Mouse (Mus musculus) lung, embryonic 16.5 days (tissue): ENCODE data around the gene Lama2. TPM values are rescaled to one million over a fixed set of nuclear protein-coding genes. Genes with fewer than 3 reads are reported as not detected.
A peak's percentile ranks its signal among the peaks of the same experiment; 100 is the strongest.

Experiments
- ATAC-seq: fragments of 200-750 bp; cut with Nextera tagmentation; 2 replicates; pipeline ENCODE4 v1.8.0; 2017; ENCODE audit warnings: low read depth, mild to moderate bottlenecking, moderate library complexity
- H3K27ac ChIP-seq: fragments of 300-500 bp; sonication (generic); 2 replicates; pipeline ENCODE4 v1.5.1; 2014; ENCODE audit warnings: mild to moderate bottlenecking, control low read depth, low read length
- H3K27me3 ChIP-seq: fragments of 300-500 bp; sonication (generic); 2 replicates; pipeline ENCODE4 v1.6.1; 2014; ENCODE audit warnings: low read depth, low read length, mixed read lengths; ENCODE audit not compliant: control insufficient read depth, insufficient read depth
- H3K36me3 ChIP-seq: fragments of 300-500 bp; sonication (generic); 2 replicates; pipeline ENCODE4 v1.6.1; 2014; ENCODE audit warnings: low read length; ENCODE audit not compliant: control insufficient read depth, insufficient read depth
- H3K4me1 ChIP-seq: fragments of 300-500 bp; sonication (generic); replicated peaks from 2 replicates; pipeline ENCODE4 v1.6.1; 2014; ENCODE audit warnings: low read length, mixed read lengths; ENCODE audit not compliant: control insufficient read depth, insufficient read depth
- H3K4me2 ChIP-seq: fragments of 300-500 bp; sonication (generic); 2 replicates; pipeline ENCODE4 v1.6.1; 2014; ENCODE audit warnings: low read depth, low read length, control low read depth
- H3K4me3 ChIP-seq: fragments of 300-500 bp; sonication (generic); 2 replicates; pipeline ENCODE4 v1.5.1; 2014; ENCODE audit warnings: mild to moderate bottlenecking, low read length, control low read depth
- H3K9ac ChIP-seq: fragments of 300-500 bp; sonication (generic); 2 replicates; pipeline ENCODE4 v1.6.1; 2014; ENCODE audit warnings: low read length, control low read depth
- H3K9me3 ChIP-seq: fragments of 300-500 bp; sonication (generic); 2 replicates; pipeline ENCODE4 v1.6.1; 2016; ENCODE audit warnings: low read length; ENCODE audit not compliant: control insufficient read depth
- WGBS: fragments of 180-500 bp; shearing (Covaris S2); extraction: QIAGEN DNeasy Blood & Tissue Kit; methylation state at CpG from one replicate; pipeline ENCODE4 v1.1.7; 2014; 5-methylcytosine and 5-hydroxymethylcytosine counted together
- polyA plus RNA-seq: library from polyadenylated mRNA; unstranded; fragments of >200 nt; fragmentation: Nextera tagmentation; extraction: Ambion mirVana; gene quantifications from 2 replicates; pipeline ENCODE4 v1.2.1, GENCODE M21; 2015

Gene Lama2
- polyA plus RNA-seq, 1 experiment from 2014 or later, result 13.6 TPM

DNA sequence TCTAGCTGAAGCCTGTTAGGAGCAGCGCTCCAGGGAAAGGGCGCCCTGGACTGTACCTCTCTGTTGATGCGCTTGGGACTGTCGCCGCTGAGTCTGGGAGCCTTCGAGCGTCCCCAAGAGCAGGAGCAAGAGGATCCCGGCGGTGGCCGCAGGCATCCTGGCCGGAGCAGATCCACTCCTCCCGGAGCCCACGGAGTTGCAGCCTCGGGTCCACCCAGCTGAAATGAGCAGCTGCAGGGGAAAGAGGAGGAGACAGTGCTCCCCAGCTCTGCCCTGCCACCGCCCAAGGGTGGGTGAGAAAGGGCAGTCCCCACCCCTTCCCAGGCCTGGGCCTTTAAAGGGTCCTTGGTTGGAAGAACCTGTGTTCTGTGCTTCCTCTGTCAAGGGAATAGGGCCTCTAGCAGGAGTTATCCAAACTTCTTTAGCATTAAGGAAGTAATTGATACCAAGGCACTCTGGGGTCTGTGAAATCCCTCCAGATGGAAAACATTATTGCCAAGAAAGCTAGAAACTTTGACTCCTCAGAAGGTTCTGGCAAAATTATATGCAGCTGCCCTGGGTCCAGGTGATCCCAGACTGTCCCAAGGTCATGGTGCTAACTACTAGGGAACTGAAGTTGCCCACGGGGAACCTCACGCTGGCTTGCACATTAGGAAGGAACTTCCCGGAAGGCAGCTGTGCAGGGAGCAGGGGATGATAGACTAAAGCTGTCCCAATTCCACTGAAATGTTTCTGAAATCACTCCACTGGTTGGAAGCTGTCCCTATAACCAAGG, 2.7 kb downstream of the Lama2 start:
- peak overlapping the region; percentile 70 for H3K9ac ChIP-seq
- H3K4me1 ChIP-seq, result peaks cover 8% of the 10 kb centered on the region; the same call in 1 of the 2 replicates
- H3K4me2 ChIP-seq, result peak overlapping the region; percentile 69
- no peaks in the 10 kb centered on the region for H3K36me3 ChIP-seq
- ATAC-seq, result peak; percentile 83
- WGBS, result 10% methylated on average over 18 of the region's 18 CpGs
- H3K9me3 ChIP-seq, result no peaks in the 10 kb centered on the region
- peak overlapping the region; percentile 66 for H3K27ac ChIP-seq
- H3K4me3 ChIP-seq, result peak overlapping the region; percentile 55
- H3K27me3 ChIP-seq, result no peaks in the 10 kb centered on the region

GRCm38 (mm10) chr10:27595675-27596074, 23.9 kb downstream of the Lama2 start:
- no peak for ATAC-seq
- Histone ChIP-seq H3K9me3 (no peaks in the 10 kb centered on the region), H3K27me3 (no peaks in the 10 kb centered on the region), H3K36me3 (no peaks in the 10 kb centered on the region), H3K9ac (no peak overlapping the region), H3K4me1 (no peaks in the 10 kb centered on the region), H3K4me2 (no peak overlapping the region), H3K4me3 (no peak overlapping the region), H3K27ac (no peak overlapping the region)
- WGBS, result 89% methylated on average over 3 of the region's 3 CpGs

DNA sequence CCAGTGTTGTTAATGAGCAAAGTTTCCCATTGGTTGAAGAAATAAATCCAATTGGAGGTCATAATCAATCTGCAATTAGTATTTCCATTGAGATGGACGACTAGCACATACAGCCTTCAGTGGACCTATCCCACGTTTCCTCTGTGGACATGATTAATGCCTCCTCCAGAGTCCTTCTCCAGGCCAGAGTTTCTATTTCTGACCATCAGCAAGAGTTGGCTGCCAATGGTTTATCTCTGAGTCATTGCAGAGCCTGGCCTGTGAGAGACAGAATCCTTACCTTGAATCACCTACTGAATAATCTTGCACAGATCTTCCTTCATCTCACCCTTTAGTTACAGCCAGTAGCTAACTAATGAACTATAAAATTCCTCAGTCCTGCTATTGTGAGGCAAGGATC, 86.3 kb downstream of the Lama2 start:
- no peaks in the 10 kb centered on the region for H3K4me1 ChIP-seq
- no peaks in the 10 kb centered on the region for H3K9me3 ChIP-seq
- H3K4me3 ChIP-seq, result no peak overlapping the region
- no peaks in the 10 kb centered on the region for H3K27me3 ChIP-seq
- WGBS, result 58% methylated on average over 2 of the region's 2 CpGs
- no peaks in the 10 kb centered on the region for H3K36me3 ChIP-seq
- no peak for ATAC-seq
- no peak overlapping the region for H3K9ac ChIP-seq
- no peak overlapping the region for H3K4me2 ChIP-seq
- no peak overlapping the region for H3K27ac ChIP-seq

- no peak for ATAC-seq
- Histone ChIP-seq H3K4me3 (no peak overlapping the region), H3K27me3 (no peaks in the 10 kb centered on the region), H3K4me1 (no peaks in the 10 kb centered on the region), H3K27ac (no peak overlapping the region), H3K9me3 (no peaks in the 10 kb centered on the region), H3K4me2 (no peak overlapping the region), H3K9ac (no peak overlapping the region), H3K36me3 (no peaks in the 10 kb centered on the region)
- 68% methylated on average over 3 of the region's 3 CpGs for WGBS
These were observed 110.6 kb downstream of the Lama2 start for GRCm38 (mm10) chr10:27508847-27509459.

DNA sequence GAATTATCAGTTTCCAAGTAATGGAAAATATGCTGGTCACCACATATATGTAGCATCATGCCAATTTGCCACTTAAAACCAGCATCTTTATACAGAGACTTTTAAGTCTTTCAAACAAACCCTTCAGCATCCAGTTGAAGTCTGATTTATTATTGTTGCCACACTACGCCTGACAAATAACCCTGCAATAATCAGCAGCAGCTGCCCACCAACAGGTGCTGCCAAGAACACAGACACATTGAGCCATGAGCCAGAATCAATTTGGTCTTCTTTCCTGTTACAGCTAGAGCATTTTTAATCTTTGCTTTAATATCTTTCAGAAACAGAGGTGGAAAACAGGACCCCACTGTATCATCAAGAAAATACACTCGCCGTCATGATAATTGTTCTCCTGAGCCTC, 118.7 kb downstream of the Lama2 start:
- H3K9ac ChIP-seq, result no peak overlapping the region
- ATAC-seq, result no peak
- H3K4me3 ChIP-seq, result no peak overlapping the region
- no peaks in the 10 kb centered on the region for H3K9me3 ChIP-seq
- H3K4me2 ChIP-seq, result no peak overlapping the region
- WGBS, result 86% methylated on average over 3 of the region's 3 CpGs
- H3K4me1 ChIP-seq, result no peaks in the 10 kb centered on the region
- H3K27me3 ChIP-seq, result no peaks in the 10 kb centered on the region
- no peak overlapping the region for H3K27ac ChIP-seq
- H3K36me3 ChIP-seq, result no peaks in the 10 kb centered on the region

DNA sequence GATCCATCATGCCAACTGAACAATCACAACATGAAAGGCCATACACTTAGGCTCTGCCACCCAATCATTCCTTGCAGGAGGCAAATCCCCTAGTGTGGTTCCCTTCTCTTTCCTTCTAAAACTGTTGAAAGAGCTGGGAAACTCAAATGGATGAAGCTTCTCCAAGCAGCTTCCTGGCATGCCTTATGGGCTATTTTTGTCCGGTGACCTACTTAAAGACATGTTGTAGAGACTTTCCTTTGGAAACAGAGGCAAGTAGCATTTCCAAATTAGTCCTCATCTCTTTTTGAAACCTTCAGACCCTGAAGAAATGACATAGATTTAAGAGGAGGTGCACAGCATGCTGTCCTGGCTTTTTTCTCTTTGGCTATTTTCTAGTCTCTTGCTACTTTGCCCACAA, 131.1 kb downstream of the Lama2 start:
- H3K4me3 ChIP-seq, result no peak overlapping the region
- H3K27me3 ChIP-seq, result no peaks in the 10 kb centered on the region
- 90% methylated on average over 1 of the region's 1 CpGs for WGBS
- H3K36me3 ChIP-seq, result no peaks in the 10 kb centered on the region
- H3K9me3 ChIP-seq, result no peaks in the 10 kb centered on the region
- H3K4me1 ChIP-seq, result no peaks in the 10 kb centered on the region
- no peak for ATAC-seq
- no peak overlapping the region for H3K27ac ChIP-seq
- no peak overlapping the region for H3K9ac ChIP-seq
- H3K4me2 ChIP-seq, result no peak overlapping the region

DNA sequence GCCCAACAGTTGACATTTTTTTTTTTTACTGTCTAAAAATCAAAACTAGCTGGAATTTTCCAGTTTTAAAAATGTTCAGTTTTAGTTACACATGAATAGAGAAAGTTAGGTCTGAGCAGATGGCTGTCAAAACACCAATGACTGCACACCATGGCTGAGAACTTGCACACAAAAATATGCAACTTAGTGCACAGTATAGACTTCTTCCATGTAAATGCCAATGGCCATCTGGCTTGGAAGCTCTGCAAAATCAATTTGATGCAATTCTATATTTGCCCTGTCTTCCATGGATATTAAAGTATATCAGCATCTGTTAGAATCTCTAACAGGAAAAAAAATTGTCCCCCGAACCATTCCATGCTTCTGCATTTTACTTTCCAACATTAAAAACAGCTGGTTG, 135.5 kb downstream of the Lama2 start:
- Histone ChIP-seq H3K27ac (no peak overlapping the region), H3K27me3 (no peaks in the 10 kb centered on the region), H3K9me3 (no peaks in the 10 kb centered on the region), H3K36me3 (no peaks in the 10 kb centered on the region), H3K4me2 (no peak overlapping the region), H3K4me1 (no peaks in the 10 kb centered on the region), H3K9ac (no peak overlapping the region), H3K4me3 (no peak overlapping the region)
- WGBS, result 77% methylated on average over 1 of the region's 1 CpGs
- no peak for ATAC-seq

DNA sequence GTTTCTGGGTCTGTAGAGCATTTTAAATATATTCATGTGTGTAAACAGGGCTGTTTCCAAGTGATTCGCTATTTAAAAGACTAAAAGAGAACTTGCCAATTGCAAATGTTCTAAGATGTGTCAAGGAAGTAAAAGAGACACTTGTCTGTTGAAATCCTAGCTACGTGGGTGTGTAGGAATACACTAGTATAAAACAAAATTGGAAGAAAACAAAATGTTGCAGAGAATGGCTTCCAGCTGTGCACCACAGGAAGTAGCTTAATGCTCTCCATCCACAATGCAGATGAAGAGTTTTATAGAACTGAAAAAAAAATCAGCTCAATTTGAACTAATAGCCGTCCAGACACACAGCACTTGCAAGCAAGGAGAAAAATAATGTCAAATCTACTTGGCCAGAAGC, 144.0 kb downstream of the Lama2 start:
- 36% methylated on average over 3 of the region's 3 CpGs for WGBS
- no peak overlapping the region for H3K4me2 ChIP-seq
- H3K4me1 ChIP-seq, result no peaks in the 10 kb centered on the region
- H3K9ac ChIP-seq, result no peak overlapping the region
- no peaks in the 10 kb centered on the region for H3K36me3 ChIP-seq
- no peak overlapping the region for H3K27ac ChIP-seq
- H3K27me3 ChIP-seq, result no peaks in the 10 kb centered on the region
- H3K4me3 ChIP-seq, result no peak overlapping the region
- no peaks in the 10 kb centered on the region for H3K9me3 ChIP-seq
- peak; percentile 65 for ATAC-seq

DNA sequence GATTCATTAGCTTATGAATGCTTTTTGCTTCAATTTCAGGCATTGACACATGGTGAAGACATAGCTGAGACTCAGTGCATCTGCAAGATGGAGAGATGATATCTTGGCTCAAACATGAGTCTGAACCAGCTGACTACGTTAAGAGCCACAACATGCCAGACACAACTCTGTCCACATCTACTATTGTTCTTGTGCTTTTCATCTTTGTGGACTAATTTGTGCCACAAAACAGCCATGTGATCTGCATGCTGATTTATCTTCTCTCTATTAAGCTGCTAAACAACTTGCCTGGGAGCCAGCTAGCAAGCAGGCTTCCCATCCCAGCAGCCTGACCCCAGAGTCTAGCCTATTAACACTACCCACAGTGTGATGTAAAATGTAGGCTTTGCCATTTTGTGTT, 151.3 kb downstream of the Lama2 start:
- H3K36me3 ChIP-seq, result no peaks in the 10 kb centered on the region
- H3K27me3 ChIP-seq, result no peaks in the 10 kb centered on the region
- H3K9ac ChIP-seq, result no peak overlapping the region
- no peak overlapping the region for H3K4me2 ChIP-seq
- no peaks in the 10 kb centered on the region for H3K4me1 ChIP-seq
- H3K9me3 ChIP-seq, result no peaks in the 10 kb centered on the region
- ATAC-seq, result no peak
- H3K27ac ChIP-seq, result no peak overlapping the region
- no peak overlapping the region for H3K4me3 ChIP-seq
- WGBS, result 74% methylated on average over 1 of the region's 1 CpGs
